Mouse (Mus musculus) C2C12 (cell line): ENCODE results near the gene Zdhhc9.

ENCODE experiments used
- CTCF ChIP-seq: IDR thresholded peaks from one replicate; pipeline ENCODE4 v1.5.1; 2011; ENCODE audit not compliant: control insufficient read depth, insufficient read depth, insufficient read length
- MAX ChIP-seq: IDR thresholded peaks from one replicate; pipeline ENCODE4 v1.6.1; 2011; ENCODE audit warnings: mild to moderate bottlenecking, control low read depth

GRCm38 (mm10) chrX:48153414-48153813 lies 55.3 kb downstream of the Zdhhc9 start:
- TF ChIP-seq MAX (no peak), CTCF (no peak)
